Mouse (Mus musculus) MEL (cell line): ENCODE measurements around the gene Babam2. TPM values are rescaled to one million over a fixed set of nuclear protein-coding genes. Genes with fewer than 3 reads are reported as not detected.

ENCODE experiments used
- DNase-seq: peaks from one replicate; pipeline ENCODE4 v3.0.0; 2011; ENCODE audit warnings: low read depth, low spot score
- H3K27ac ChIP-seq: 2 replicates; pipeline ENCODE4 v1.5.1; 2012; ENCODE audit warnings: low read depth, mild to moderate bottlenecking, control low read depth, low read length, moderate library complexity; ENCODE audit not compliant: control insufficient read depth
- H3K27me3 ChIP-seq, 2 experiments: fragments of 150-350 bp in 1 of 2; sonication (generic) in 1 of 2; 2 replicates each; pipeline ENCODE4 v1.6.1; 2012; ENCODE audit warnings: low read length in 2 of 2, mild to moderate bottlenecking in 2 of 2, improper control_type of control experiment in 1 of 2, moderate library complexity in 1 of 2; ENCODE audit not compliant: insufficient read depth in 2 of 2, control insufficient read depth in 1 of 2
- H3K36me3 ChIP-seq, 2 experiments: 2 replicates each; pipeline ENCODE4 v1.6.1; 2012 to 2014; ENCODE audit warnings: low read length in 2 of 2, improper control_type of control experiment in 1 of 2, inconsistent platforms in 1 of 2, mild to moderate bottlenecking in 1 of 2; ENCODE audit not compliant: insufficient read depth in 2 of 2, control insufficient read depth in 1 of 2
- H3K4me1 ChIP-seq, 2 experiments: fragments of 150-350 bp in 1 of 2; sonication (generic) in 1 of 2; 2 replicates each; pipeline ENCODE4 v1.6.1; 2012; ENCODE audit warnings: low read length in 2 of 2, improper control_type of control experiment in 1 of 2, mild to moderate bottlenecking in 1 of 2; ENCODE audit not compliant: insufficient read depth in 2 of 2, control insufficient read depth in 1 of 2
- H3K4me3 ChIP-seq, 2 experiments: fragments of 150-350 bp in 1 of 2; sonication (generic) in 1 of 2; 2 replicates each; pipeline ENCODE4 v1.5.1; 2012; ENCODE audit warnings: low read depth in 2 of 2, low read length in 2 of 2, mild to moderate bottlenecking in 2 of 2, moderate library complexity in 2 of 2, control low read depth in 1 of 2, improper control_type of control experiment in 1 of 2; ENCODE audit not compliant: control insufficient read depth in 1 of 2, insufficient read depth in 1 of 2
- H3K79me2 ChIP-seq: 2 replicates; pipeline ENCODE4 v1.6.1; 2012; ENCODE audit warnings: mild to moderate bottlenecking, low read length, moderate library complexity; ENCODE audit not compliant: control insufficient read depth, poor library complexity, insufficient read depth
- H3K9ac ChIP-seq: 2 replicates; pipeline ENCODE4 v1.6.1; 2012; ENCODE audit warnings: low read depth, mild to moderate bottlenecking, control low read depth, low read length, moderate library complexity; ENCODE audit not compliant: control insufficient read depth, poor library complexity, severe bottlenecking
- H3K9me3 ChIP-seq: fragments of 150-350 bp; sonication (generic); replicated peaks from 2 replicates; pipeline ENCODE4 v1.6.1; 2012; ENCODE audit warnings: mild to moderate bottlenecking, low read length, improper control_type of control experiment, moderate library complexity; ENCODE audit not compliant: insufficient read depth
- CHD2 ChIP-seq: IDR thresholded peaks from 2 replicates; pipeline ENCODE4 v1.6.1; 2011; ENCODE audit warnings: low read length, improper control_type of control experiment
- ELF1 ChIP-seq: IDR thresholded peaks from 2 replicates; pipeline ENCODE4 v1.6.1; 2014; ENCODE audit warnings: low read depth, mild to moderate bottlenecking, inconsistent platforms, low read length, improper control_type of control experiment, moderate library complexity
- EP300 ChIP-seq, 2 experiments: IDR thresholded peaks; 2 replicates each; pipeline ENCODE4 v1.6.1; 2011; ENCODE audit warnings: improper control_type of control experiment in 2 of 2, low read length in 2 of 2, low read depth in 1 of 2, mild to moderate bottlenecking in 1 of 2
- GATA1 ChIP-seq: IDR thresholded peaks from 2 replicates; pipeline ENCODE4 v1.6.1; 2011; ENCODE audit warnings: low read depth, low read length, improper control_type of control experiment
- JUND ChIP-seq: IDR thresholded peaks from 2 replicates; pipeline ENCODE4 v1.6.1; 2011; ENCODE audit warnings: low read depth, mild to moderate bottlenecking, improper control_type of control experiment, low read length
- KAT2A ChIP-seq: conservative IDR thresholded peaks from 2 replicates; pipeline ENCODE4 v1.6.1; 2012; ENCODE audit warnings: low read depth, low read length, improper control_type of control experiment, inconsistent platforms
- MAZ ChIP-seq: IDR thresholded peaks from 2 replicates; pipeline ENCODE4 v1.6.1; 2012; ENCODE audit warnings: low read depth, mild to moderate bottlenecking, inconsistent platforms, low read length, improper control_type of control experiment
- MEF2A ChIP-seq: IDR thresholded peaks from 2 replicates; pipeline ENCODE4 v1.6.1; 2014; ENCODE audit warnings: low read depth, mild to moderate bottlenecking, inconsistent platforms, low read length, improper control_type of control experiment; ENCODE audit not compliant: poor library complexity, insufficient replicate concordance, severe bottlenecking; ENCODE audit errors: extremely low read depth
- MXI1 ChIP-seq: IDR thresholded peaks from 2 replicates; pipeline ENCODE4 v1.6.1; 2011; ENCODE audit warnings: mild to moderate bottlenecking, low read depth, low read length, improper control_type of control experiment
- MYB ChIP-seq: IDR thresholded peaks from 2 replicates; pipeline ENCODE4 v1.6.1; 2011; ENCODE audit warnings: mild to moderate bottlenecking, low read depth, low read length, improper control_type of control experiment
- MYC ChIP-seq: IDR thresholded peaks from 2 replicates; pipeline ENCODE4 v1.6.1; 2011; ENCODE audit warnings: low read depth, mild to moderate bottlenecking, low read length, improper control_type of control experiment, moderate library complexity
- NELFE ChIP-seq: IDR thresholded peaks from 2 replicates; pipeline ENCODE4 v1.6.1; 2011; ENCODE audit warnings: low read depth, low read length, improper control_type of control experiment
- NRF1 ChIP-seq: IDR thresholded peaks from 2 replicates; pipeline ENCODE4 v1.6.1; 2014; ENCODE audit warnings: low read depth, mild to moderate bottlenecking, inconsistent platforms, low read length, improper control_type of control experiment, moderate library complexity; ENCODE audit not compliant: poor library complexity, insufficient read depth, severe bottlenecking
- POLR2A ChIP-seq, 2 experiments: IDR thresholded peaks; 2 replicates each; pipeline ENCODE4 v1.6.1; 2011 to 2012; ENCODE audit warnings: low read length in 2 of 2, mild to moderate bottlenecking in 2 of 2, control low read depth in 1 of 2, improper control_type of control experiment in 1 of 2, low read depth in 1 of 2, moderate library complexity in 1 of 2; ENCODE audit not compliant: control insufficient read depth in 1 of 2, insufficient read depth in 1 of 2, poor library complexity in 1 of 2
- POLR2AphosphoS2 ChIP-seq: IDR thresholded peaks from 2 replicates; pipeline ENCODE4 v1.6.1; 2011; ENCODE audit warnings: low read length, improper control_type of control experiment
- RAD21 ChIP-seq: IDR thresholded peaks from 2 replicates; pipeline ENCODE4 v1.6.1; 2011; ENCODE audit warnings: mild to moderate bottlenecking, low read depth, low read length, improper control_type of control experiment
- SIN3A ChIP-seq: IDR thresholded peaks from 2 replicates; pipeline ENCODE4 v1.6.1; 2012; ENCODE audit warnings: low read length, improper control_type of control experiment, inconsistent platforms
- TAL1 ChIP-seq: IDR thresholded peaks from 2 replicates; pipeline ENCODE4 v1.6.1; 2012; ENCODE audit warnings: mild to moderate bottlenecking, inconsistent platforms, low read length, moderate library complexity, mixed read lengths
- TCF12 ChIP-seq: IDR thresholded peaks from 2 replicates; pipeline ENCODE4 v1.6.1; 2014; ENCODE audit warnings: low read depth, mild to moderate bottlenecking, inconsistent platforms, low read length, improper control_type of control experiment, moderate library complexity
- UBTF ChIP-seq: IDR thresholded peaks from 2 replicates; pipeline ENCODE4 v1.6.1; 2012; ENCODE audit warnings: low read depth, mild to moderate bottlenecking, inconsistent platforms, low read length, improper control_type of control experiment, moderate library complexity, borderline replicate concordance; ENCODE audit not compliant: insufficient read depth
- ZC3H11A ChIP-seq: IDR thresholded peaks from 2 replicates; pipeline ENCODE4 v1.6.1; 2012; ENCODE audit warnings: low read depth, mild to moderate bottlenecking, inconsistent platforms, low read length, improper control_type of control experiment
- ZKSCAN1 ChIP-seq: IDR thresholded peaks from 2 replicates; pipeline ENCODE4 v1.6.1; 2012; ENCODE audit warnings: low read depth, mild to moderate bottlenecking, inconsistent platforms, low read length, improper control_type of control experiment, moderate library complexity
- polyA plus RNA-seq, 2 experiments: library from polyadenylated mRNA; stranded (reverse) in 1 of 2; unstranded in 1 of 2; fragments of >175 nt in 1 of 2; fragments of >200 nt in 1 of 2; gene quantifications; 2 replicates each; pipeline versions ENCODE4 v1.2.1 to v1.2.4; 2012; ENCODE audit warnings: low replicate concordance in 2 of 2, low read depth in 1 of 2; ENCODE audit not compliant: insufficient read length in 2 of 2, insufficient read depth in 1 of 2, missing spikeins in 1 of 2
- total RNA-seq: library from RNA; depleted of rRNA; stranded (reverse); fragments of 300-350 nt; gene quantifications from 2 replicates; pipeline ENCODE4 v1.2.3, GENCODE M21; 2012

Gene Babam2
- total and polyA plus RNA-seq, 3 experiments: 43.3 to 86.6 TPM; not detected in 1

- TF ChIP-seq ZC3H11A (no peak), ZKSCAN1 (no peak), UBTF (no peak), TCF12 (peak; percentile 62), CHD2 (no peak), KAT2A (no peak), GATA1 (peak; percentile 82), NELFE (no peak)
Observed at GRCm38 (mm10) chr5:31761836-31762235, 64.4 kb downstream of the Babam2 start (continued).

DNA sequence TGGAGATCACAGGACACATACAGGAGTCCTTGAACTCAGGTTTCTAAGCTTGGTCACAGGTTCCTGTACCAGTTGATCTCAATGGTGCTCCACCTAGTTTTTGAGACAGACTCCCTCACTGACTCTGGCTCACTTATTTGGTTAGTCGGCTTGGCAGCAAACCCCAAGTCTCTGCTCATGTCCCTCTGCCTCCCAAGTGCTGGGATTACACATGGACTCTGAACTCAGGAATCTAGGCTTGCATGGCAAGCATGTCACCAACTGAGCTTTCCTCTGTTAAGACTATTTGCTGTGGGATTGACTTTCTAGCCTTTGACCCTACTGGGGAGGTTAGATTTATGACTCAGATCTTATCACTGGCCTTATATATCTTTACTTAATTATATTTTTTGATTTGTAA, 65.3 kb downstream of the Babam2 start:
- H3K9me3 ChIP-seq: no peaks in the 10 kb centered on the region
- no peak for DNase-seq
- TF ChIP-seq MXI1: no peak
- no peak for TF ChIP-seq TAL1
- TF ChIP-seq MYB: no peak
- TF ChIP-seq TCF12: no peak
- TF ChIP-seq JUND: no peak
- no peak for TF ChIP-seq RAD21
- no peak for TF ChIP-seq GATA1
- TF ChIP-seq NRF1: no peak
- TF ChIP-seq EP300 (IDR thresholded peaks at IDR 0.05; ENCODE audit: low read depth in 1 of 2, low read length in 2 of 2): no peak
- no peak for TF ChIP-seq MAZ
- no peak for TF ChIP-seq NELFE
- no peak for TF ChIP-seq POLR2A (IDR thresholded peaks at IDR 0.05; ENCODE audit: control insufficient read depth in 1 of 2, insufficient read depth in 1 of 2, low read depth in 1 of 2, low read length in 2 of 2, poor library complexity in 1 of 2)
- TF ChIP-seq MYC: no peak
- TF ChIP-seq MEF2A: no peak
- no peak for TF ChIP-seq SIN3A
- TF ChIP-seq ELF1: no peak
- no peak for TF ChIP-seq POLR2AphosphoS2
- no peaks in the 10 kb centered on the region for H3K79me2 ChIP-seq
- H3K4me3 ChIP-seq: no peak overlapping the region
- H3K36me3 ChIP-seq: peaks cover 0 to 45% of the 10 kb centered on the region in 2 experiments; a peak in 2 of 4 replicates
- no peaks in the 10 kb centered on the region for H3K27me3 ChIP-seq
- peaks cover 21 to 38% of the 10 kb centered on the region in 2 experiments for H3K4me1 ChIP-seq
- H3K9ac ChIP-seq: no peak overlapping the region
- no peak overlapping the region for H3K27ac ChIP-seq
